Mouse (Mus musculus): ENCODE measurements at regions not wholly inside any gene's neighbourhood (a gene's known extent, or its start where the extent isn't known, plus 50 kb on each side); places are given as distances from the start of the nearest gene placed in this dataset.

GRCm38 (mm10) chr3:102599061-102599460, 129.3 kb downstream of the Ngf start:
- TF ChIP-seq CTCF (conservative IDR thresholded peaks at IDR 0.05; ENCODE audit: insufficient read depth, insufficient read length, low read depth, low read length) (no peak), POLR2A (IDR thresholded peaks at IDR 0.05; ENCODE audit: low read depth, low read length) (no peak)
- H3K27me3 ChIP-seq (replicated peaks; ENCODE audit: control insufficient read depth, insufficient read depth, low read length): no peaks in the 10 kb centered on the region
- peak; percentile 10 for DNase-seq
- no peak overlapping the region for H3K4me3 ChIP-seq (ENCODE audit: insufficient read depth, low read depth, low read length)
- no peaks in the 10 kb centered on the region for H3K36me3 ChIP-seq (ENCODE audit: control insufficient read depth, insufficient read depth, low read length)
- 70% methylated on average over 7 of the region's 7 CpGs for WGBS
- no peak overlapping the region for H3K27ac ChIP-seq (ENCODE audit: insufficient read depth, low read depth, low read length)
- H3K4me1 ChIP-seq (ENCODE audit: control insufficient read depth, insufficient read depth, low read length): no peaks in the 10 kb centered on the region

GRCm38 (mm10) chr3:102602766-102603165, 131.6 kb upstream of the Tspan2 start:
- DNase-seq: no peak
- Histone ChIP-seq H3K4me3 (ENCODE audit: insufficient read depth, low read depth, low read length) (no peak overlapping the region), H3K27ac (ENCODE audit: insufficient read depth, low read depth, low read length) (no peak overlapping the region), H3K36me3 (ENCODE audit: control insufficient read depth, insufficient read depth, low read length) (no peaks in the 10 kb centered on the region), H3K4me1 (ENCODE audit: control insufficient read depth, insufficient read depth, low read length) (no peaks in the 10 kb centered on the region), H3K27me3 (replicated peaks; ENCODE audit: control insufficient read depth, insufficient read depth, low read length) (no peaks in the 10 kb centered on the region)
- WGBS: 90% methylated on average over 13 of the region's 13 CpGs
- TF ChIP-seq CTCF (conservative IDR thresholded peaks at IDR 0.05; ENCODE audit: insufficient read depth, insufficient read length, low read depth, low read length): no peak
- no peak for TF ChIP-seq POLR2A (IDR thresholded peaks at IDR 0.05; ENCODE audit: low read depth, low read length)

GRCm38 (mm10) chr3:102605284-102605683, 129.0 kb upstream of the Tspan2 start:
- Histone ChIP-seq H3K27ac (ENCODE audit: insufficient read depth, low read depth, low read length) (no peak overlapping the region), H3K4me1 (ENCODE audit: control insufficient read depth, insufficient read depth, low read length) (no peaks in the 10 kb centered on the region), H3K4me3 (ENCODE audit: insufficient read depth, low read depth, low read length) (no peak overlapping the region), H3K27me3 (replicated peaks; ENCODE audit: control insufficient read depth, insufficient read depth, low read length) (no peaks in the 10 kb centered on the region), H3K36me3 (ENCODE audit: control insufficient read depth, insufficient read depth, low read length) (no peaks in the 10 kb centered on the region)
- WGBS: 74% methylated on average over 2 of the region's 2 CpGs
- no peak for DNase-seq
- no peak for TF ChIP-seq POLR2A (IDR thresholded peaks at IDR 0.05; ENCODE audit: low read depth, low read length)
- no peak for TF ChIP-seq CTCF (conservative IDR thresholded peaks at IDR 0.05; ENCODE audit: insufficient read depth, insufficient read length, low read depth, low read length)

- H3K4me1 ChIP-seq (ENCODE audit: control insufficient read depth, insufficient read depth, low read length): no peaks in the 10 kb centered on the region
- WGBS: 37% methylated on average over 5 of the region's 5 CpGs
- TF ChIP-seq CTCF (conservative IDR thresholded peaks at IDR 0.05; ENCODE audit: insufficient read depth, insufficient read length, low read depth, low read length) (no peak), POLR2A (IDR thresholded peaks at IDR 0.05; ENCODE audit: low read depth, low read length) (no peak)
- H3K27me3 ChIP-seq (replicated peaks; ENCODE audit: control insufficient read depth, insufficient read depth, low read length): no peaks in the 10 kb centered on the region
- no peaks in the 10 kb centered on the region for H3K36me3 ChIP-seq (ENCODE audit: control insufficient read depth, insufficient read depth, low read length)
- no peak overlapping the region for H3K27ac ChIP-seq (ENCODE audit: insufficient read depth, low read depth, low read length)
- no peak overlapping the region for H3K4me3 ChIP-seq (ENCODE audit: insufficient read depth, low read depth, low read length)
- no peak for DNase-seq
Measured at GRCm38 (mm10) chr3:102610970-102611369, 123.4 kb upstream of the Tspan2 start.

- 56% methylated on average over 18 of the region's 18 CpGs for WGBS
- no peaks in the 10 kb centered on the region for H3K36me3 ChIP-seq (ENCODE audit: control insufficient read depth, insufficient read depth, low read length)
- TF ChIP-seq POLR2A (IDR thresholded peaks at IDR 0.05; ENCODE audit: low read depth, low read length): no peak
- TF ChIP-seq CTCF (conservative IDR thresholded peaks at IDR 0.05; ENCODE audit: insufficient read depth, insufficient read length, low read depth, low read length): no peak
- H3K4me3 ChIP-seq (ENCODE audit: insufficient read depth, low read depth, low read length): no peak overlapping the region
- H3K27me3 ChIP-seq (replicated peaks; ENCODE audit: control insufficient read depth, insufficient read depth, low read length): no peaks in the 10 kb centered on the region
- H3K27ac ChIP-seq (ENCODE audit: insufficient read depth, low read depth, low read length): no peak overlapping the region
- no peaks in the 10 kb centered on the region for H3K4me1 ChIP-seq (ENCODE audit: control insufficient read depth, insufficient read depth, low read length)
- no peak for DNase-seq
Measured at GRCm38 (mm10) chr3:102611398-102612366, 122.6 kb upstream of the Tspan2 start.

- H3K27me3 ChIP-seq (replicated peaks; ENCODE audit: control insufficient read depth, insufficient read depth, low read length): no peaks in the 10 kb centered on the region
- 69% methylated on average over 8 of the region's 8 CpGs for WGBS
- TF ChIP-seq CTCF (conservative IDR thresholded peaks at IDR 0.05; ENCODE audit: insufficient read depth, insufficient read length, low read depth, low read length) (no peak), POLR2A (IDR thresholded peaks at IDR 0.05; ENCODE audit: low read depth, low read length) (no peak)
- no peak overlapping the region for H3K4me3 ChIP-seq (ENCODE audit: insufficient read depth, low read depth, low read length)
- H3K36me3 ChIP-seq (ENCODE audit: control insufficient read depth, insufficient read depth, low read length): no peaks in the 10 kb centered on the region
- H3K4me1 ChIP-seq (ENCODE audit: control insufficient read depth, insufficient read depth, low read length): no peaks in the 10 kb centered on the region
- no peak for DNase-seq
- no peak overlapping the region for H3K27ac ChIP-seq (ENCODE audit: insufficient read depth, low read depth, low read length)
Measured at GRCm38 (mm10) chr3:102619666-102620377, 114.5 kb upstream of the Tspan2 start.

- DNase-seq: no peak
- Histone ChIP-seq H3K4me1 (ENCODE audit: control insufficient read depth, insufficient read depth, low read length) (no peaks in the 10 kb centered on the region), H3K4me3 (ENCODE audit: insufficient read depth, low read depth, low read length) (no peak overlapping the region), H3K27me3 (replicated peaks; ENCODE audit: control insufficient read depth, insufficient read depth, low read length) (no peaks in the 10 kb centered on the region), H3K36me3 (ENCODE audit: control insufficient read depth, insufficient read depth, low read length) (no peaks in the 10 kb centered on the region), H3K27ac (ENCODE audit: insufficient read depth, low read depth, low read length) (no peak overlapping the region)
- TF ChIP-seq CTCF (conservative IDR thresholded peaks at IDR 0.05; ENCODE audit: insufficient read depth, insufficient read length, low read depth, low read length) (no peak), POLR2A (IDR thresholded peaks at IDR 0.05; ENCODE audit: low read depth, low read length) (no peak)
- WGBS: 79% methylated on average over 4 of the region's 4 CpGs
Measured at GRCm38 (mm10) chr3:102636076-102636475, 98.3 kb upstream of the Tspan2 start.

Data from kidney, adult 2 months (tissue).